Mouse (Mus musculus) limb, embryonic 13.5 days (tissue): ENCODE measurements at regions not wholly inside any gene's neighbourhood (a gene's known extent, or its start where the extent isn't known, plus 50 kb on each side); places are given as distances from the start of the nearest gene placed in this dataset.

ENCODE experiments used
- ATAC-seq: fragments of 200-750 bp; cut with Nextera tagmentation; 2 replicates; pipeline ENCODE4 v1.8.0; 2017; ENCODE audit warnings: low read depth, moderate number of reproducible peaks, moderate TSS enrichment; ENCODE audit not compliant: low FRiP score
- H3K27ac ChIP-seq: fragments of 300-500 bp; sonication (generic); 2 replicates; pipeline ENCODE4 v1.5.1; 2015; ENCODE audit warnings: inconsistent platforms, mild to moderate bottlenecking, moderate library complexity
- H3K27me3 ChIP-seq: fragments of 300-500 bp; sonication (generic); 2 replicates; pipeline ENCODE4 v1.6.1; 2015; ENCODE audit warnings: mild to moderate bottlenecking, inconsistent platforms
- H3K36me3 ChIP-seq: fragments of 300-500 bp; sonication (generic); 2 replicates; pipeline ENCODE4 v1.6.1; 2015; ENCODE audit warnings: inconsistent platforms, mild to moderate bottlenecking, moderate library complexity
- H3K4me1 ChIP-seq: fragments of 300-500 bp; sonication (generic); 2 replicates; pipeline ENCODE4 v1.6.1; 2015; ENCODE audit warnings: inconsistent platforms
- H3K4me2 ChIP-seq: fragments of 300-500 bp; sonication (generic); replicated peaks from 2 replicates; pipeline ENCODE4 v1.6.1; 2015; ENCODE audit warnings: inconsistent platforms, mild to moderate bottlenecking, moderate library complexity
- H3K4me3 ChIP-seq: fragments of 300-500 bp; sonication (generic); 2 replicates; pipeline ENCODE4 v1.5.1; 2015; ENCODE audit warnings: moderate library complexity, mild to moderate bottlenecking, inconsistent platforms
- H3K9ac ChIP-seq: fragments of 300-500 bp; sonication (generic); 2 replicates; pipeline ENCODE4 v1.6.1; 2015; ENCODE audit warnings: mild to moderate bottlenecking, inconsistent platforms
- H3K9me3 ChIP-seq: fragments of 300-500 bp; sonication (generic); 2 replicates; pipeline ENCODE4 v1.6.1; 2016; ENCODE audit warnings: inconsistent platforms
- WGBS: fragments of 180-500 bp; shearing (Covaris S2); methylation state at CpG from one replicate; pipeline ENCODE4 v1.1.7; 2015; 5-methylcytosine and 5-hydroxymethylcytosine counted together

DNA sequence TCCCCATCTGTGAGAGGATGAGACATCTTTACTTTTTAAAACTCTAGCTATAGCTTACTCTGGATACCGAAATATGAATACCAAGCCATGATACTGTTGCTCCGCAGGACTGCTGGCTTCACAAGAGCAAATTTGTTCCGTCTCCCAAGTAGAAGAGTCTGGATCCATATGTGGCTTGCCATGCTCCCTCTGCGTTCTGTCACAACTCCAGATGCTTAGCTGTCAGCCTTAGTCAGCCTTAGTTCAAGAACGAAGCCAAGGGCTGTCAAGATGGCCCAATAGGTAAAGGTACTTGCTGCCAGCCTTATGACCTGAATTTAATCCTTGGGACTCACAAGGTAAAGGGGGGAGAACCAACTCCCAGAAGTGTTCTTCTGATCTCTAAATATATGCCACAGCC, 64.6 kb upstream of the Nabp1 start:
- H3K9me3 ChIP-seq = no peaks in the 10 kb centered on the region
- H3K9ac ChIP-seq = no peak overlapping the region
- 88% methylated on average over 5 of the region's 5 CpGs for WGBS
- no peaks in the 10 kb centered on the region for H3K27me3 ChIP-seq
- H3K36me3 ChIP-seq = no peaks in the 10 kb centered on the region
- no peak for ATAC-seq
- no peak overlapping the region for H3K4me3 ChIP-seq
- no peaks in the 10 kb centered on the region for H3K4me1 ChIP-seq
- no peak overlapping the region for H3K27ac ChIP-seq
- no peak overlapping the region for H3K4me2 ChIP-seq

DNA sequence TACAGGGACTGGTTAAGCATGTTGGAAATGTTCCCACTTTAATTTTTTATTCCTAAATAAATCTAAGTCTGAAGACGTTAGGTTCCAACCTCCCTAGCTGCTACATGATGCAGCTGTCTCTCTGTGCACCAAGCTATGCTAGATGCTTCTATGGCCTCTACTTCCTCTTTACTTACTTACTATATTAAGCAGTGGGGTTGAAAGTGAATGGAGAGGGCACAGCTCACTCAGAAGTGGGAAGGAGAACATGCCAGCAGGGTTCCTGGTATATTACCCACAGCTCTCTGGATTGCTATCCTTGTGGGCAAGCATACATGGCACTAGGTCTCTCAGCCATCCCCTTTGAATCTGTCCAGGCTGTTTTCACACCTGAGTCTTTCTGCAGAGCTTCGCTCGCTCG, 61.4 kb upstream of the Nabp1 start:
- no peaks in the 10 kb centered on the region for H3K27me3 ChIP-seq
- H3K4me3 ChIP-seq = no peak overlapping the region
- H3K4me1 ChIP-seq = no peaks in the 10 kb centered on the region
- no peak for ATAC-seq
- H3K36me3 ChIP-seq = no peaks in the 10 kb centered on the region
- WGBS = 70% methylated on average over 4 of the region's 4 CpGs
- H3K4me2 ChIP-seq = no peak overlapping the region
- no peak overlapping the region for H3K9ac ChIP-seq
- H3K9me3 ChIP-seq = no peaks in the 10 kb centered on the region
- H3K27ac ChIP-seq = no peak overlapping the region

DNA sequence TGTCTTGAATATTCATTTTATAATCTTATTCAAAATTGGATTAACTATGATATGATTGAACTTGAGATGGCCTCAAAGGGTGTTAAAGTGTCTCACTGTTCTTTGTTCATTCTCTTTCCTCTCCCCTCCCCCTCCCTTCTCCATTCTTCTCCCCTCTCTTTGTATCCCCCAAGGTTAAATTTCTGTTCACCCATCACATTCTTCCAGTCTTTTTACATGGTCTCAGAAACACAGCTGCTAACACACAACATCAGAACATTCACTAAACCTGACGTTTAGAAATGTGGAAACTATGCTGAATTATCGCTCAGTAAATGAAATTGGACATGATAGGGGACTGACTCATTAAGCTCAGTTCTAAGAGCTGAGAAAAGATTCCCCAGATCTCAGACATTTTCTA, 60.6 kb upstream of the Nabp1 start:
- WGBS = 78% methylated on average over 2 of the region's 2 CpGs
- H3K9ac ChIP-seq = no peak overlapping the region
- H3K36me3 ChIP-seq = no peaks in the 10 kb centered on the region
- ATAC-seq = no peak
- H3K27me3 ChIP-seq = no peaks in the 10 kb centered on the region
- no peak overlapping the region for H3K4me3 ChIP-seq
- H3K27ac ChIP-seq = no peak overlapping the region
- no peaks in the 10 kb centered on the region for H3K9me3 ChIP-seq
- no peaks in the 10 kb centered on the region for H3K4me1 ChIP-seq
- H3K4me2 ChIP-seq = no peak overlapping the region

DNA sequence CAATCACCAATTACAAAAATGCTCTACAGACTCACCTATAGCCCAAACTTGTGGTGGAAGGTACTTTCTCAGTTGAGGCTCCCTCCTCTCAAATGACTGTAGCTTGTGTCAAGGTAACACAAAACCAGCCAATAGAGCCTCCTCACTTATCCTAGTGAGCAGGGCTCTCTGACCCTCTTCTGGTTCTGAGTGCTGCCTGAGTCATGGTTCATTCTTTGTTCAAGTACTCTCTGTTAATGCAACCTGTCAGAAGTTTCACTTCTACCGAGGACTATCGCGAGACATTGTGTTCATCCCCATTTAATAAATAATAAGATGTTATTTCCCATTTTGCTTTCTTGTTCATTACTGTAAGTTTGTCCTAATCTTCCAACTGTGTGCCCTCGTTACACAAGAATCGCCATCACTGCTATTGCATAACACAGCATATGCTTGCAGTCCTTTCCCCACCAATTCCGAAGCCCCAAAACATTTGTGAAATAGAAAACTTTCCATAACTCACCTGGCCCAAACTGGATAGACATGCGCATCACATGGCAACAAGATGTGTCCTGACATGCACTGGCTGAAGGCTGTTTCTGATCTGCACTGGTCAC, 59.6 kb upstream of the Nabp1 start:
- ATAC-seq = no peak
- Histone ChIP-seq H3K27me3 (no peaks in the 10 kb centered on the region), H3K9me3 (no peaks in the 10 kb centered on the region), H3K4me3 (no peak overlapping the region), H3K9ac (no peak overlapping the region), H3K4me2 (no peak overlapping the region), H3K4me1 (no peaks in the 10 kb centered on the region), H3K27ac (no peak overlapping the region), H3K36me3 (no peaks in the 10 kb centered on the region)
- WGBS = 91% methylated on average over 7 of the region's 7 CpGs

DNA sequence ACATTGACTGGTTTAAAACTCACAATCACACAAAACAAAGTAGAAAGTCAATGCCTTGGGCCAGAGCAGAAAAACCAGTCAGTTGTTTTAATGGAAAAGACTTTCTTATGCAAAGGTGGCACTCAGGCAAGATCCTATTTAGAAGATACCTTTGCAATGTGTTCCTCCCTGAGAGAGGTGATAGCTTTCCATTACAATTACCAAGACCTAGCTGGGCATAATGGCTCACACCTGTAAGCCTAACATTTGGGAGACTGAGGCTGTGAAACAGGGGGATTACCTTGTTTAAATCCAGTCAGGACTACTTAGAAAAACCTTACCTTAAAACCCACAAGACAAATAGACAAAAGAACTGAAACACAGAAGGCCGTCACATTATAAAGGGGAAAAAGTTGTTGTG, 57.9 kb upstream of the Nabp1 start:
- Histone ChIP-seq H3K9me3 (no peaks in the 10 kb centered on the region), H3K9ac (no peak overlapping the region), H3K4me3 (no peak overlapping the region), H3K27me3 (no peaks in the 10 kb centered on the region), H3K4me1 (no peaks in the 10 kb centered on the region), H3K27ac (no peak overlapping the region), H3K36me3 (no peaks in the 10 kb centered on the region), H3K4me2 (no peak overlapping the region)
- 92% methylated on average over 1 of the region's 1 CpGs for WGBS
- no peak for ATAC-seq

DNA sequence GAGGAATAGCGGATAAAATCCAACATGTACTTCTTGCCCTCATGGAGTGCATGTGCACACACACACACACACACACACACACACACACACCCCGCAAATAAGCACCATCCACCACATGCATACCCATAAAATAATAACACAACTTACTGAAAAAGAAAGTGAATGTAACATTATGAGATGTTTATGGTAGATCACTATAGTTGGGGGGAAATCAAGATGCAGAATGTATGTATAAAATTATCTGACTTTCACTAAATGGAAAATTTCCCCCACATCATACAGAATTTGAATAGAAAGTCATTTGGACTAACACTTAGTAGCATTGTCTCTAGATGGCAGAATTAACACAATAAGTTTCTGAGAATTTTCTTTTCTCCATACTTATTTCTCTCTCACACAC, 57.2 kb upstream of the Nabp1 start:
- H3K4me3 ChIP-seq = no peak overlapping the region
- no peak for ATAC-seq
- no peak overlapping the region for H3K4me2 ChIP-seq
- no peaks in the 10 kb centered on the region for H3K27me3 ChIP-seq
- H3K9ac ChIP-seq = no peak overlapping the region
- H3K4me1 ChIP-seq = 0 out of 2 replicates have a peak, but pooled peaks cover under 1% of the 10 kb centered on the region
- no peaks in the 10 kb centered on the region for H3K36me3 ChIP-seq
- 90% methylated on average over 2 of the region's 2 CpGs for WGBS
- H3K27ac ChIP-seq = no peak overlapping the region
- H3K9me3 ChIP-seq = no peaks in the 10 kb centered on the region

DNA sequence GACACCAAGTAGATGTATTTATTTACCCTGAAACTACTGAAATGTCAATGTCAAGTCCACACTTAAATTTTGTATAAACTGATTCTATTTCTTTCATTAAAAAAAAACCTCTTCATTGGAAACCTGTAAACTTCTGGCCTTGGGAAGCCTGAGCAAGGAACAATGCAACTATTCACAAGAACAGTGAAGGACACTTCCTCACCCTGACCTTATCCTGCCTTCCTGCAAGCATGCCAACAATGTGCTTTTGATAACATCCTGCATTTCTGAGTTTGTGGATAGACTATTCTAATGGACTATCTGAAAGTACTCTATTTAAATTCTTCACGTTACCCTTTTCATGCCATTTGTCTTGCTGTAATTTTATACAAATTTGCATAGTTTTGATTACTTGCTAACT, 53.1 kb upstream of the Nabp1 start:
- no peak for ATAC-seq
- Histone ChIP-seq H3K9me3 (no peaks in the 10 kb centered on the region), H3K4me1 (peaks cover 10% of the 10 kb centered on the region; the same call in 1 of the 2 replicates), H3K4me2 (no peak overlapping the region), H3K27me3 (no peaks in the 10 kb centered on the region), H3K4me3 (no peak overlapping the region), H3K27ac (no peak overlapping the region), H3K36me3 (no peaks in the 10 kb centered on the region), H3K9ac (no peak overlapping the region)
- 71% methylated on average over 1 of the region's 1 CpGs for WGBS

DNA sequence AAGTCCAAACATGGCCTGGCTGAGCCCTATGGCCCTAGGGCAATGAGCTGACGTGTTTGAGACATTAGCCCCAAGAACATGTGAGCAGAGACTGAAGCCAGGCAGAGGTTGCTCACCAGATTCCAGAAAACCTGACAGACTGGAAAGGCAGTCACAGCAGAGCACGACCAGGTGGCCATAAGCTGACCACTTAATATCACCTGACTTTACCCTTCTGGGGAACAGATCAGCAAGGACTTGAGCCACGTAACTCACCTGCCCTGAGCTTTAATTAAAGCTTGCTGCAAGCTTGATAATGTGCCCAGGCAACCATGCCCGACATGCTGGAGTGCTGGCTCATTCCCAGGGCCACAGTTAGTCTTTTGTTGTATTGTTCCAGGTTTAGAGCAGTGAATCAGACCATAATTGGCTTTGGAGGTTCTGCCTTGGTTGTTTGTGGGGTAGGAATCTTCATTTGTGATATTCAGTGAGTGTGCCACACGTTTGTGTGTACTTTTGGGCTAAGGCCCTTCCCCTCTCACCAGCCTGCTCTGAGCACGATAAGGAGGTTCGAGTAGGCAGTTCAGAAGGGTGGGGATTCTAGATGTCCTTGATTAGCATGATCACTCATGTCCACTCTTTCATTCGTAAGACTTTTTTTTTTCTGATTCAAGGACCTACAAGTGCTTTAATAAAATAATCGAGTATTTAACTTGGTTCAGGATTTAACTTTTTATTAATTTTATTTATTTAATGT, 52.1 kb upstream of the Nabp1 start:
- Histone ChIP-seq H3K27me3 (no peaks in the 10 kb centered on the region), H3K4me1 (peaks cover 10% of the 10 kb centered on the region; the same call in 1 of the 2 replicates), H3K9me3 (no peaks in the 10 kb centered on the region), H3K27ac (no peak overlapping the region), H3K9ac (no peak overlapping the region), H3K4me2 (no peak overlapping the region), H3K4me3 (no peak overlapping the region), H3K36me3 (no peaks in the 10 kb centered on the region)
- ATAC-seq = no peak
- 67% methylated on average over 9 of the region's 9 CpGs for WGBS

DNA sequence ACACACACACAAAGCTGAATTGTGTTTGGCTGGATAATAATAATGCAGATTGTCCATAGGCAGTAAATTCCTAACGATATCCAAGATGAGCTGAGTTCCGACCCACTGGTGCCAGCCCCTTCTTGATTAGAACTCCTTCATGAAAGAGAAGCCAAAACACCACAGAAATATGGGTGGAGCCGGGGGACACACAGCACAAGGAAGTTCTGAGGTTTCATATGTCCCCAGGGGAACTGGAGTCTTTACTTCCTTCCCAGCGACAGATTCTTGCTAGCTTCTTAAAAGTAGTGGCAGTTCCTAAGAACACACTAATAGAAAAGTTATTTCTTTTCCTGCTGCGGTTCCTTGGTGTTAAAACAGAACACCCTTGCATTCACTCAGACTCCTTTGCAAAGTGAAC, 51.4 kb upstream of the Nabp1 start:
- no peaks in the 10 kb centered on the region for H3K27me3 ChIP-seq
- no peak overlapping the region for H3K9ac ChIP-seq
- no peaks in the 10 kb centered on the region for H3K36me3 ChIP-seq
- ATAC-seq = no peak
- H3K4me3 ChIP-seq = no peak overlapping the region
- H3K4me2 ChIP-seq = no peak overlapping the region
- H3K27ac ChIP-seq = no peak overlapping the region
- H3K9me3 ChIP-seq = no peaks in the 10 kb centered on the region
- 45% methylated on average over 5 of the region's 5 CpGs for WGBS
- H3K4me1 ChIP-seq = peaks cover 10% of the 10 kb centered on the region; the same call in 1 of the 2 replicates

DNA sequence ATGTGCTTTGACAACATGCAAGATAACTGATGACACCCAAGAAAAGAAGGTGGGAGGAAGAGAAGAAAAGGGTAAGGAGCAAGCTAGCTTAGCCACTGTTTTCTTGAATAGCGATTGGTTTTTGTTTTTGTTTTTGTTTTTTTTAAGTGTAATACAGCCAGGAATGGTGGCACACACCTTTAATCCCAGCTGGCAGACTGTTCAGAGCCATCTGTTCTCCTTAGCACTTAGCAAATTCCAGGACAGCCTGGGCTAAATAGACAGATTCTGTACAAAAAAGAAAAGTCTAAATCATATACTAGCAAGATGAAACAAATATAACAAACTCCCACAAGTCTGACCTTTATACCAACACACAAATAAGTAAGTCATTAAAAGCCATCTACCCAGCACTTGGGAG, 50.4 kb upstream of the Nabp1 start:
- H3K4me3 ChIP-seq = no peak overlapping the region
- no peaks in the 10 kb centered on the region for H3K9me3 ChIP-seq
- H3K4me1 ChIP-seq = peaks cover 10% of the 10 kb centered on the region; the same call in 1 of the 2 replicates
- no peaks in the 10 kb centered on the region for H3K36me3 ChIP-seq
- no peak overlapping the region for H3K27ac ChIP-seq
- H3K27me3 ChIP-seq = no peaks in the 10 kb centered on the region
- no peak overlapping the region for H3K9ac ChIP-seq
- H3K4me2 ChIP-seq = no peak overlapping the region
- WGBS = 72% methylated on average over 1 of the region's 1 CpGs
- ATAC-seq = no peak
